Mouse (Mus musculus) T-helper 1 cell (primary cell): Measurements from ENCODE around the gene 9430097D07Rik.

ENCODE experiments used
- in situ Hi-C: fragments of 300-600 bp; cut with MboI, MseI; formaldehyde crosslinking; loops from one replicate; pipeline ENCODE4 v1.15.1; 2025; ENCODE audit warnings: high pct_unique_total_duplicates

The 9430097D07Rik gene

GRCm38 (mm10) chr2:32566536-32567063 is 8.9 kb downstream of the 9430097D07Rik start:
- in situ Hi-C loops = loop anchor here (5.0 kb wide), 1 partner anchor 79 kb away; no protein-coding TSS in a partner anchor

- in situ Hi-C loops = no loop called here
Observed at GRCm38 (mm10) chr2:32559570-32559969, 15.9 kb downstream of the 9430097D07Rik start.

GRCm38 (mm10) chr2:32556019-32556418 is 19.5 kb downstream of the 9430097D07Rik start:
- in situ Hi-C loops = no loop called here

GRCm38 (mm10) chr2:32555484-32555883 is 20.0 kb downstream of the 9430097D07Rik start:
- in situ Hi-C loops = no loop called here

GRCm38 (mm10) chr2:32553592-32554148 is 21.8 kb downstream of the 9430097D07Rik start:
- in situ Hi-C loops = no loop called here

- in situ Hi-C loops = no loop called here
Observed at GRCm38 (mm10) chr2:32551236-32551635, 24.2 kb downstream of the 9430097D07Rik start.

GRCm38 (mm10) chr2:32549764-32550163 is 25.7 kb downstream of the 9430097D07Rik start:
- in situ Hi-C loops = no loop called here

GRCm38 (mm10) chr2:32549171-32549570 is 26.3 kb downstream of the 9430097D07Rik start:
- in situ Hi-C loops = no loop called here

- in situ Hi-C loops = no loop called here
Observed at GRCm38 (mm10) chr2:32547964-32548739, 27.3 kb downstream of the 9430097D07Rik start.

- in situ Hi-C loops = no loop called here
Observed at GRCm38 (mm10) chr2:32547380-32547779, 28.1 kb downstream of the 9430097D07Rik start.

- in situ Hi-C loops = no loop called here
Observed at GRCm38 (mm10) chr2:32546951-32547350, 28.5 kb downstream of the 9430097D07Rik start.

- in situ Hi-C loops = no loop called here
Observed at GRCm38 (mm10) chr2:32543031-32543449, 32.4 kb downstream of the 9430097D07Rik start.

GRCm38 (mm10) chr2:32541986-32542573 is 33.4 kb downstream of the 9430097D07Rik start:
- in situ Hi-C loops = no loop called here

- in situ Hi-C loops = no loop called here
Observed at GRCm38 (mm10) chr2:32541333-32541908, 34.1 kb downstream of the 9430097D07Rik start.

GRCm38 (mm10) chr2:32539452-32539981 is 36.0 kb downstream of the 9430097D07Rik start:
- in situ Hi-C loops = no loop called here

- in situ Hi-C loops = no loop called here
Observed at GRCm38 (mm10) chr2:32538461-32538860, 37.0 kb downstream of the 9430097D07Rik start.

GRCm38 (mm10) chr2:32537941-32538340 is 37.5 kb downstream of the 9430097D07Rik start:
- in situ Hi-C loops = no loop called here

GRCm38 (mm10) chr2:32537360-32537905 is 38.1 kb downstream of the 9430097D07Rik start:
- in situ Hi-C loops = no loop called here

GRCm38 (mm10) chr2:32536634-32537359 is 38.7 kb downstream of the 9430097D07Rik start:
- in situ Hi-C loops = no loop called here

- in situ Hi-C loops = no loop called here
Observed at GRCm38 (mm10) chr2:32536086-32536633, 39.3 kb downstream of the 9430097D07Rik start.
